Mouse (Mus musculus) bone marrow, adult 2 months (tissue): ENCODE measurements at regions not wholly inside any gene's neighbourhood (a gene's known extent, or its start where the extent isn't known, plus 50 kb on each side); places are given as distances from the start of the nearest gene placed in this dataset.

Source experiments
- CTCF ChIP-seq: fragments of 200-500 bp; IDR thresholded peaks from 2 replicates; pipeline ENCODE4 v1.5.1; 2011; ENCODE audit warnings: low read length, control low read depth; ENCODE audit not compliant: control insufficient read depth, insufficient read depth
- POLR2A ChIP-seq: fragments of 200-500 bp; IDR thresholded peaks from 2 replicates; pipeline ENCODE4 v1.6.1; 2011; ENCODE audit warnings: low read depth, mild to moderate bottlenecking, control low read depth, low read length, borderline replicate concordance; ENCODE audit not compliant: control insufficient read depth

GRCm38 (mm10) chr13:84638401-84638934, 416.4 kb downstream of the Tmem161b start:
- TF ChIP-seq CTCF: no peak
- TF ChIP-seq POLR2A: no peak
